Mouse (Mus musculus): ENCODE measurements around the gene Flii.

DNA sequence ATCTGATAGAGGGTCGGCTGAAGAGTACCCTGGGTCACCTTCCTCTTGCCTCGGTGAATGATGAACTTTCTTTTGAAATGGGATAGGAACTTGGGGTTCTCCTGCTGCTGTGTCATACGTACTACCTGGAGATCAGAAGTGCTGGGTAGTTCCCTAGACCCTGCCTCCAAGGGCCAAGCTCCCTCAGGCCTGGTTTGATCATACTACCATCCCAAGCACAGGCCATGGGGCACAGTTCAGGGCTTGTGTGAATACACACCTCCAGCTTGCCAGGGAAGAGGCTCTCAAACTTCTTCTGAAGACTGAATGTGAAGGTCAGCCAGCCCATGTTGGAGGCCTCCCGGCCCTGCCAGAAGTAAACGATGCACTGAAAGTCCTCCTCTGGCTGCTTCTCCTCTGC, 11.2 kb downstream of the Flii start:
- TF ChIP-seq CTCF (IDR thresholded peaks at IDR 0.05) (no peak), POLR2A (IDR thresholded peaks at IDR 0.05; ENCODE audit: insufficient read depth, low read depth, low read length) (no peak), EP300 (IDR thresholded peaks at IDR 0.05; ENCODE audit: insufficient read depth, low read depth, low read length) (no peak)

Data from heart, adult 2 months (tissue).